Mouse (Mus musculus) heart, embryonic 11.5 days (tissue): ENCODE data around the gene Csnk2b. TPM values are rescaled to one million over a fixed set of nuclear protein-coding genes. Genes with fewer than 3 reads are reported as not detected.
"Not testable (repeated sequence)": the region's sequence is repeated elsewhere in the genome, so short reads cannot be mapped to it uniquely, and the experiment has no call there.

ENCODE experiments used
- ATAC-seq: fragments of 200-750 bp; cut with Nextera tagmentation; replicated peaks from 2 replicates; pipeline ENCODE4 v1.8.0; 2017; ENCODE audit warnings: moderate library complexity; ENCODE audit not compliant: insufficient number of reproducible peaks, low FRiP score, low TSS enrichment
- H3K27ac ChIP-seq: fragments of 300-500 bp; sonication (generic); 2 replicates; pipeline ENCODE4 v1.5.1; 2014; ENCODE audit warnings: mild to moderate bottlenecking, low read depth, low read length
- H3K27me3 ChIP-seq: fragments of 300-500 bp; sonication (generic); 2 replicates; pipeline ENCODE4 v1.6.1; 2014; ENCODE audit warnings: mild to moderate bottlenecking, low read length, mixed read lengths; ENCODE audit not compliant: control insufficient read depth, insufficient read depth
- H3K36me3 ChIP-seq: fragments of 300-500 bp; sonication (generic); 2 replicates; pipeline ENCODE4 v1.6.1; 2014; ENCODE audit warnings: mild to moderate bottlenecking, low read length, moderate library complexity, mixed read lengths; ENCODE audit not compliant: control insufficient read depth, insufficient read depth
- H3K4me1 ChIP-seq: fragments of 300-500 bp; sonication (generic); 2 replicates; pipeline ENCODE4 v1.6.1; 2014; ENCODE audit warnings: low read length; ENCODE audit not compliant: control insufficient read depth, insufficient read depth
- H3K4me2 ChIP-seq: fragments of 300-500 bp; sonication (generic); 2 replicates; pipeline ENCODE4 v1.6.1; 2014; ENCODE audit warnings: mild to moderate bottlenecking, moderate library complexity
- H3K4me3 ChIP-seq: fragments of 300-500 bp; sonication (generic); 2 replicates; pipeline ENCODE4 v1.5.1; 2014; ENCODE audit warnings: low read depth, low read length
- H3K9ac ChIP-seq: fragments of 300-500 bp; sonication (generic); 2 replicates; pipeline ENCODE4 v1.6.1; 2014; ENCODE audit warnings: mild to moderate bottlenecking, low read depth, low read length, moderate library complexity
- H3K9me3 ChIP-seq: fragments of 300-500 bp; sonication (generic); replicated peaks from 2 replicates; pipeline ENCODE4 v1.6.1; 2016; ENCODE audit warnings: low read length; ENCODE audit not compliant: control insufficient read depth
- WGBS: fragments of 180-500 bp; shearing (Covaris S2); extraction: QIAGEN DNeasy Blood & Tissue Kit; methylation state at CpG from one replicate; pipeline ENCODE4 v1.1.7; 2014; ENCODE audit not compliant: insufficient replicate concordance; 5-methylcytosine and 5-hydroxymethylcytosine counted together
- polyA plus RNA-seq: library from polyadenylated mRNA; unstranded; fragments of >200 nt; fragmentation: Nextera tagmentation; extraction: Ambion mirVana; gene quantifications from 2 replicates; pipeline ENCODE4 v1.2.1, GENCODE M21; 2014

Csnk2b gene
- polyA plus RNA-seq, 1 experiment from 2014 or later = 221 TPM

DNA sequence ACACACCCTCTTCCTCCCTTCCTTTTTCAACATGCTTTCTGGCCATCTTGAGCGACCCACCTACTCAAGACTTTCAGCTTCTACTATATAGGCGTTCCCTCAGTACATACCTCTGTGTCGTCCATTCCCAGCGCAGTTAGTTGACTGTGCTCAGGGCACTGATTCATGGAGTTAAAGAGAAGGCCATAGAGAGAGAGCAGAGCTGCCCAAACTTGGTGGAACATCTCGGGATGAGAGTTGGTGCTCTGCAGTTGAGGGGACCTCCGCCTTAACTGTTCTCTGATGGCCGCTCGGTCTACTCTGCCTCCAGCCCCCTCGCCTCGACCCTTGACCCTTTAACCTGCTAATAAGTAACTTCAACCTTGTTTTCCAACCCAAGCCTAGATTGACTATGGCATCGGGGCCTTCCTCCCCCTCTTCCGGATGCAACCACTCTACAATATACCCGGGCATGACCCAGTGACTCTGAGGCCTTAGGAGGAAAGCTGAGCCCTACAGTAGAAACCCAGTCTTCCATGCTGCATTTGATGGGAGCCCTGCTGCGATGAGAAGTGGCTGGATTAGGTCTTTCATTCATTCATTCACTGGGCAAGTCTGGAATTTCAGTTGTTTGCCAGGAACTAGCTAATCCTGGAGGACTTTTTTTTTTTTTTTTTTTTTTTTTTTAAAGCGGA is 9.8 kb upstream of the Csnk2b start, which contains the start of gene Apom:
TSS of gene Apom (minus strand) at position 551 of the 674 bp plus-strand sequence.
- Histone ChIP-seq H3K27ac (no peak within 1 kb of the TSS), H3K4me3 (no peak within 1 kb of the TSS), H3K4me1 (peaks cover 15% of the 10 kb centered on the region), H3K9ac (no peak within 1 kb of the TSS), H3K36me3 (peaks cover 2% of the 10 kb centered on the region), H3K4me2 (no peak within 1 kb of the TSS), H3K27me3 (no peaks in the 10 kb centered on the region), H3K9me3 (no peaks in the 10 kb centered on the region)
- WGBS = 80% methylated on average over 15 of the region's 15 CpGs
- no peak for ATAC-seq

GRCm38 (mm10) chr17:35131038-35131437 is 9.2 kb upstream of the Csnk2b start:
- no peak overlapping the region for H3K4me3 ChIP-seq
- H3K9ac ChIP-seq = no peak overlapping the region
- no peak overlapping the region for H3K27ac ChIP-seq

DNA sequence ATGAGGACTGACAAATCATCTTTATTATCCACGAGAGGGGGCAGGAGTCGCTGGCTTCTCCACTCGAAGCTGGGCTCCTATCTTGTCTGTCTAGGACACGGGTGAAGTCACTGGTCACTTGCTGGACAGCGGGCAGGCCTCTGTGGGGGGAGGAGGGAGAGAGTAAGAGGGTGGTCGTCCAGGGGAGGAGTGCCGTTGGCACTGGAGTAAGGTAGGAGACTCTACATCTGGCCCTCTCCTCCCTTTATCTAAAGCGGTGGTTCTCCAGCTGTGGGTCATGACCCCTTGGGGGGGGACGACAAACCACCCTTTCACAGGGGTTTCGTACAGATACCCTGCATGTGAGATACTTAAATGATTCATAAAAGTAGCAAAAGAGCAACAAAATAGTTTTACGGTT is 7.1 kb upstream of the Csnk2b start:
- WGBS = 67% methylated on average over 11 of the region's 11 CpGs
- H3K27me3 ChIP-seq = no peaks in the 10 kb centered on the region

More at GRCm38 (mm10) chr17:35131038-35131437, 9.2 kb upstream of the Csnk2b start:
- WGBS = 78% methylated on average over 8 of the region's 8 CpGs
- H3K9me3 ChIP-seq = no peaks in the 10 kb centered on the region
- H3K4me2 ChIP-seq = no peak overlapping the region
- ATAC-seq = no peak
- H3K27me3 ChIP-seq = no peaks in the 10 kb centered on the region
- peaks cover 2% of the 10 kb centered on the region for H3K36me3 ChIP-seq
- peaks cover 10% of the 10 kb centered on the region for H3K4me1 ChIP-seq

DNA sequence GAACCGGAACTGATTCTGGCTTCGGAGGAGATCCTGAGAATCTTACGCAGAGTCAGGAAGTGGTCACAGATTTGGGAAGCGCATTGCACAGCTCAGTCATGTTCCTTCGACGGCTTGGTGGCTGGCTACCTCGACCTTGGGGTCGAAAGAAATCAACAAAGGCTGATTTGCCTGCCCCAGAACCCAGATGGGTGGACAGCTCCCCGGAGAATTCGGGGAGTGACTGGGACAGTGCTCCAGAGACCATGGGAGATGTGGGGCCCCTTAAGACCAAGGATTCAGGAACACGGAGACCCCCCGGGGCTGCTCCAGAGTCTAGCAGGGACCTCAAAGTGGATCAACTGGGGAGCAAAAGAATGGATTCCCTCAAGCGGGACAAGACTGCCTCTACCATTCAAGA is 5.2 kb upstream of the Csnk2b start:
- no peak for ATAC-seq
- H3K27ac ChIP-seq = peak overlapping the region; percentile 80
- 64% methylated on average over 13 of the region's 13 CpGs for WGBS

More for the DNA sequence above, 7.1 kb upstream of the Csnk2b start:
- Histone ChIP-seq H3K4me3 (no peak overlapping the region), H3K9ac (no peak overlapping the region), H3K27ac (no peak overlapping the region), H3K4me1 (peaks cover 17% of the 10 kb centered on the region), H3K36me3 (peaks cover 2% of the 10 kb centered on the region), H3K9me3 (no peaks in the 10 kb centered on the region), H3K4me2 (no peak overlapping the region)
- ATAC-seq = no peak

GRCm38 (mm10) chr17:35126206-35126611 is 4.4 kb upstream of the Csnk2b start, which contains the start of gene D17H6S53E:
Gene D17H6S53E (plus strand): TSS chr17:35126373.
- Histone ChIP-seq H3K4me2 (peak within 1 kb of the TSS; percentile 91), H3K9me3 (no peaks in the 10 kb centered on the region), H3K4me3 (peak within 1 kb of the TSS; percentile 69), H3K4me1 (peaks cover 17% of the 10 kb centered on the region), H3K27me3 (no peaks in the 10 kb centered on the region), H3K9ac (peak within 1 kb of the TSS; percentile 89), H3K36me3 (peaks cover 2% of the 10 kb centered on the region), H3K27ac (peak within 1 kb of the TSS; percentile 80)
- ATAC-seq = peak; percentile 59
- under 1% methylated on average over 36 of the region's 36 CpGs for WGBS

More for the DNA sequence above, 5.2 kb upstream of the Csnk2b start:
- peak overlapping the region; percentile 91 for H3K4me2 ChIP-seq
- peak overlapping the region; percentile 69 for H3K4me3 ChIP-seq
- H3K27me3 ChIP-seq = no peaks in the 10 kb centered on the region
- H3K4me1 ChIP-seq = peaks cover 17% of the 10 kb centered on the region
- peak overlapping the region; percentile 89 for H3K9ac ChIP-seq
- H3K9me3 ChIP-seq = no peaks in the 10 kb centered on the region
- H3K36me3 ChIP-seq = peaks cover 2% of the 10 kb centered on the region

GRCm38 (mm10) chr17:35125578-35125977 is 3.7 kb upstream of the Csnk2b start:
- H3K27ac ChIP-seq = no peak overlapping the region
- 29% methylated on average over 6 of the region's 6 CpGs for WGBS
- H3K9me3 ChIP-seq = no peaks in the 10 kb centered on the region
- peaks cover 17% of the 10 kb centered on the region for H3K4me1 ChIP-seq
- no peak for ATAC-seq
- peak overlapping the region; percentile 69 for H3K4me3 ChIP-seq
- H3K4me2 ChIP-seq = peak overlapping the region; percentile 91
- no peaks in the 10 kb centered on the region for H3K27me3 ChIP-seq
- H3K9ac ChIP-seq = peak overlapping the region; percentile 89
- H3K36me3 ChIP-seq = peaks cover 2% of the 10 kb centered on the region

DNA sequence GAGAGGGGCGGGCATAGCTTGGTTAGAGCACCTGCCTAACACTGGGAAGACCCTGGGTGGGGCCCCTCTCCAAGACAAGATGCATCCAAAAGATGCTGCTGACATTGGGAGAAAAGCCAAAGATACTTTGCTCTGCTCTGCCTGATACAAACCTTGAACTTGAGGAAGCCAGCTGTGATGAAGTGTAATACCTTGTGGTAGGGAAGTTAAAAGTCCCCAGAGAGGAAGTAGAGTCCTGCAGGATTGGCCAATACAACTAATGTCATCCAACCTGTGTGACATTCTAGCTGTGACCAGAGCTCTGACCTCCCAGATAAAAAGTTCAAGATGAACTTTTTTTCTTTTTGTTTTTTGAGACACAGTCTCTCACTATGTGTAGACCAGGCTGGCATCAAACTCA is 3.2 kb upstream of the Csnk2b start:
- no peak overlapping the region for H3K4me3 ChIP-seq
- WGBS = 91% methylated on average over 1 of the region's 1 CpGs
- no peaks in the 10 kb centered on the region for H3K9me3 ChIP-seq
- no peak overlapping the region for H3K27ac ChIP-seq
- no peak for ATAC-seq
- peak overlapping the region; percentile 91 for H3K4me2 ChIP-seq
- H3K36me3 ChIP-seq = peaks cover 2% of the 10 kb centered on the region
- H3K4me1 ChIP-seq = peaks cover 20% of the 10 kb centered on the region
- H3K9ac ChIP-seq = no peak overlapping the region
- H3K27me3 ChIP-seq = no peaks in the 10 kb centered on the region

DNA sequence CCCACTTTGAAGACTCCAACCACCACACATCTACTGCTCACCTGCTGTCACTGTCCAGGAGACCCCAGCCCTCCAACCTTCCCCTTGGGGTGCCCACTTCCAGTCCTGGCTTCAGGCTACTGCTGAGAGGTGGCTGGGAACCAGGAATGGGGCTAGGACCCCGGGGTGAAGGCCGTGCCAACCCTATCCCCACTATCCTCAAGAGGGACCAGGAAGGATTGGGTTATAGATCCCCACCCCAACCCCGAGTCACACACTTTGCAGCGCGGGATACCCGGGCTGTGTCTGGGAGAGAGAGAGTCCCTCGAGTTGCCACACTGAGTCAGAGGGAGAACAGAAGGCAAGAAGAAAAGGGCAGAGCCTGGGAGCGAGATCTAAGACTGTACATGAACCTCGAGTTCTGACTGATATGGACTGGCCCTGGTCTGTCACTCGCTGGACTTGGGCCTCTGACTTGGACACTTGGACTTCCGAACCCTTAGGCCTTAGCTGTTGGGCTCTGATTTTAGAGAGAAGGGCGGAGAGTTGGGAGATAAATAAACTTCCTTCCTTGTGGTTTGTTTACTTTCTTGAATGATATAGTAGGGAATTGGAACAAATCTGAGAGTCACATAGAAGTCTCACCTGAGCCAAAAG is 2.5 kb upstream of the Csnk2b start:
- peaks cover 23% of the 10 kb centered on the region for H3K4me1 ChIP-seq

More for the DNA sequence above, 2.5 kb upstream of the Csnk2b start:
- not testable (repeated sequence) for H3K4me2 ChIP-seq, H3K9ac ChIP-seq, H3K9me3 ChIP-seq, ATAC-seq, H3K36me3 ChIP-seq, H3K4me3 ChIP-seq, H3K27me3 ChIP-seq, H3K27ac ChIP-seq
- WGBS = 90% methylated on average over 12 of the region's 12 CpGs
